Mouse (Mus musculus) macrophage (primary cell): ENCODE measurements around the gene Olfr916. TPM values are rescaled to one million over a fixed set of nuclear protein-coding genes. Genes with fewer than 3 reads are reported as not detected.

ENCODE experiments used
- H3K27ac ChIP-seq: fragments of 350-480 bp; formaldehyde crosslinking; 2 replicates; pipeline ENCODE4 v1.9.0; 2021
- H3K36me3 ChIP-seq: fragments of 350-480 bp; formaldehyde crosslinking; 2 replicates; pipeline ENCODE4 v1.9.0; 2021; ENCODE audit errors: inconsistent target
- H3K4me3 ChIP-seq: fragments of 350-480 bp; formaldehyde crosslinking; 2 replicates; pipeline ENCODE4 v1.9.0; 2021; ENCODE audit errors: inconsistent target
- H3K79me2 ChIP-seq: fragments of 350-480 bp; formaldehyde crosslinking; 2 replicates; pipeline ENCODE4 v1.9.0; 2021; ENCODE audit errors: inconsistent target
- WGBS: methylation state at CpG from one replicate; pipeline ENCODE4 v1.1.7; 2026; ENCODE audit warnings: inconsistent platforms; ENCODE audit not compliant: missing documents; 5-methylcytosine and 5-hydroxymethylcytosine counted together
- polyA plus RNA-seq: library from polyadenylated mRNA; stranded (reverse); fragments of 250-400 nt; gene quantifications from 3 replicates; pipeline ENCODE4 v1.2.4, GENCODE M21; 2018; ENCODE audit warnings: inconsistent platforms
- total RNA-seq, 78 experiments: library from RNA; depleted of rRNA; stranded (reverse); fragments of 250-400 nt; gene quantifications; 1 replicate in 9 of 78; 2 replicates in 24 of 78; 3 replicates in 43 of 78; 4 replicates in 2 of 78; pipeline ENCODE4 v1.2.4; 2018; ENCODE audit warnings: inconsistent platforms in 56 of 78

Olfr916 gene
- not detected for total RNA-seq (2018; cell fraction: chromatin; rRNA removed)
- not detected for total RNA-seq (2018; cell fraction: cytosol; rRNA removed)
- total RNA-seq (2018; cell fraction: nucleus; rRNA removed): not detected
- not detected in 3 replicates for polyA plus RNA-seq

DNA sequence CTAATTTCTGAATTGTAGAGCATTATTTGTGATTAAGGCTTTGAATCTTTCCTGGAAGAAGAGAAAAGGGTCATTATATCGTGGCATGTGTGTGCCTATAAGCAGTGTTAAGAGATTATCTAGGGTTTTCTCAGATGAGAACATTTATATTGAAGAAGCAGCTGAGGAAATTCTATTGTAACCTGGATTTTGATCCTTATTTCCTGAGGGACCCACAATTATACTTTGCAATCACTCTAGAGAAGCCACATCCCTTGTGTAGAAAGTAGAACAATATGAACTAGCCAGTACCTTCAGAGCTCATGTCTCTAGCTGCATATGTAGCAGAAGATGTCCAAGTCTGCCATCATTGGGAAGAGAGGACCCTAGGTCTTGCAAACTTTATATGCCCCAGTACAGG is at the start of gene Olfr916:
TSS of gene Olfr916 (minus strand) at position 101 of the 400 bp plus-strand sequence.
- H3K36me3 ChIP-seq: no peaks in the 10 kb centered on the region
- H3K4me3 ChIP-seq: no peak within 1 kb of the TSS
- WGBS: 91% methylated on average over 1 of the region's 1 CpGs
- H3K27ac ChIP-seq: no peak within 1 kb of the TSS
- H3K79me2 ChIP-seq: no peaks in the 10 kb centered on the region

DNA sequence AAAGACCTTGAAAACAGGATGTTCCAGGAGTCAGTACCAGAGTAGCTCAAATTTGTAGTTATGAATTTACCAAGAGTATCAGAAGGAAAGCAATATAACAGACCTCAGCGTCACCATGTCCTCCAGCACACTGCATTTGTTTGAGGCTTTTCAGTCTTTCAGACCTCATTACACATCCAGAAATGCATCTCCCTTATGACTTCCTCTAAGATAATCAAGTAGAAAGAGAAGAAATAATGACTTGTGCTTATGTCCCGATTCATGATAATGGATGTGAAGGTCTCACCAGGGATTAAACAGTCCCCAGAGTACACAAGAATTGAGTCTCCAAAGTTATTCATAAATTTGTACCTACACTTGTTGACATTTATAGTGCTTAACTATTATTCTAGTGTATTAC is 14.8 kb upstream of the Olfr916 start, which contains the start of gene Olfr918:
TSS of gene Olfr918 (minus strand) at position 101 of the 400 bp plus-strand sequence.
- Histone ChIP-seq H3K79me2 (no peaks in the 10 kb centered on the region), H3K4me3 (no peak within 1 kb of the TSS), H3K36me3 (no peaks in the 10 kb centered on the region), H3K27ac (no peak within 1 kb of the TSS)
- 89% methylated on average over 2 of the region's 2 CpGs for WGBS

DNA sequence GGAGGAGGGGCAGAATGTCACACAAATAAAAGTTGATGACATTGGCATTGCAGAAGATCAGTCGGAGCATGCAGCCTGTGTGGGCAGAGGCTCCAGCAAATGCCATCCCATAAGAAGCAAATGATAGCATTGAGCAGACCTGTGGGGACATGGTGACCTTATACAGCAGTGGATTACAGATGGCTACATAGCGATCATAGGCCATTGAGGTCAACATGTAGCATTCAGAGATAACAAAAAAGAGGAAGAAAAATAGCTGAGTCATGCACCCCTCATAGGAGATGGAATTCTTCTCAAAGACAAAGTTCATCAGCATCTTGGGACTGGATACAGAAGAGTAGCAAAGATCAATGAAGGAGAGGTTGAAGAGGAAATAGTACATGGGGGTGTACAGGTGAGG is 13.2 kb upstream of the Olfr916 start:
- no peak overlapping the region for H3K27ac ChIP-seq
- WGBS: 54% methylated on average over 2 of the region's 2 CpGs
- H3K79me2 ChIP-seq: no peaks in the 10 kb centered on the region
- H3K4me3 ChIP-seq: no peak overlapping the region
- no peaks in the 10 kb centered on the region for H3K36me3 ChIP-seq

DNA sequence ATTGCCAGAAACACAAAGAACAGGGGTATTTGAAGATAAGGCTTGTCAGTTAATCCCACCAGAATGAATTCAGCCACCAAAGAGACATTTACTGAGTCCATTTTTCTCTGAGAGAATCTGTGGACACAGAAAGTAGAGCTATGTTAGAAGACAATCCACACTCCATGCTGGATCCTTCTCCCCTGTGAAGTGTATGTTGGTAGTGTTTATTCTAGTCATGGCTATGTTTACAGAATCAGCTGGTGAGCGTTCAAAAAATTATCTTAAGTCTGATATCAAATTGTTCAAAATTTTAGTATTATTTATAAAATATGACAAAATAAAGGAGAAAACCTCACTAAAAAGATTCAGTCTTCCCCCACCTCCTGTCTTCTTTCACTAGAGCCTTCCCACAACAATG is 6.1 kb upstream of the Olfr916 start, which contains the start of gene Olfr917:
TSS of gene Olfr917 (minus strand) at position 101 of the 400 bp plus-strand sequence.
- Histone ChIP-seq H3K27ac (no peak within 1 kb of the TSS), H3K79me2 (no peaks in the 10 kb centered on the region), H3K4me3 (no peak within 1 kb of the TSS), H3K36me3 (no peaks in the 10 kb centered on the region)
- WGBS: 78% methylated on average over 1 of the region's 1 CpGs

DNA sequence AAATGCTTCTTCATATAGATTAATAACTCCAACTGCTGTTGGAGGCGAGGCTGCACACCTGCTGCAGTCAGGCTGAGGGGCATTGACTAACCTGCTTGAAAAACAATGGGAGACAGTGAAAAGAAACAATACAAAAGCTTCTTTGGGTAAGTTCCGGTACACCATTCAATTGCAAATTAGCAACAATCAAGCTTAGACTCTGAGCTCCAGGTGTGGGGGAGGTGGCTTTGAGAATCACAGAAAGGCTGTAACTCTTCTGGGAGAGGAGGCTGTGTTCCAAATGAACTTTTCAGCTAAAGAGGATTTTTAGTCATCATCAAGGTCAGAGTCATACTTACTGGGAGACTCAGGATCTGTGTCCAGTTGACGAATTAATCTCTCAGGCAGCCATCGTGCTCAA is 27.3 kb downstream of the Olfr916 start:
- Histone ChIP-seq H3K79me2 (no peaks in the 10 kb centered on the region), H3K36me3 (no peaks in the 10 kb centered on the region), H3K4me3 (no peak overlapping the region), H3K27ac (no peak overlapping the region)
- WGBS: 79% methylated on average over 4 of the region's 4 CpGs

Other genes starting within 250 kb of the Olfr916 start
- not detected in 3 replicates for gene Olfr901, start 230.4 kb downstream of the Olfr916 start, polyA plus RNA-seq
- gene Olfr902, start 212.2 kb downstream of the Olfr916 start, polyA plus RNA-seq: not detected in 3 replicates
- gene Olfr904, start 196.7 kb downstream of the Olfr916 start, polyA plus RNA-seq: not detected in 3 replicates
- not detected in 3 replicates for gene Olfr905, start 188.8 kb downstream of the Olfr916 start, polyA plus RNA-seq
- not detected in 3 replicates for gene Olfr906, start 172.8 kb downstream of the Olfr916 start, polyA plus RNA-seq
- not detected in 3 replicates for gene Olfr907, start 164.1 kb downstream of the Olfr916 start, polyA plus RNA-seq
- gene Olfr911-ps1, start 138.3 kb downstream of the Olfr916 start, polyA plus RNA-seq: not detected in 3 replicates
- not detected in 3 replicates for gene Olfr910, start 122.0 kb downstream of the Olfr916 start, polyA plus RNA-seq
- not detected in 3 replicates for gene Olfr912, start 79.7 kb downstream of the Olfr916 start, polyA plus RNA-seq
- not detected in 3 replicates for gene Olfr913, start 67.1 kb downstream of the Olfr916 start, polyA plus RNA-seq
- not detected in 3 replicates for gene Olfr914, start 54.8 kb downstream of the Olfr916 start, polyA plus RNA-seq
- gene Olfr917, start 6.0 kb upstream of the Olfr916 start, polyA plus RNA-seq: not detected in 3 replicates
- not detected in 3 replicates for gene Olfr918, start 14.7 kb upstream of the Olfr916 start, polyA plus RNA-seq
- gene Olfr919, start 43.8 kb upstream of the Olfr916 start, polyA plus RNA-seq: not detected in 3 replicates
- gene Vwa5a, start 58.4 kb upstream of the Olfr916 start, polyA plus RNA-seq: 114 to 137 TPM (median 132 TPM) in 3 replicates
- gene Olfr920, start 92.4 kb upstream of the Olfr916 start, polyA plus RNA-seq: 0.06 to 0.48 TPM (median 0.29 TPM) in 3 replicates
- not detected in 3 replicates for gene Olfr921, start 113.2 kb upstream of the Olfr916 start, polyA plus RNA-seq
- gene Olfr922, start 154.7 kb upstream of the Olfr916 start, polyA plus RNA-seq: not detected in 3 replicates
- not detected in 3 replicates for gene Olfr923, start 166.7 kb upstream of the Olfr916 start, polyA plus RNA-seq
- gene Olfr924, start 184.6 kb upstream of the Olfr916 start, polyA plus RNA-seq: not detected in 3 replicates
- not detected in 3 replicates for gene Olfr26, start 195.2 kb upstream of the Olfr916 start, polyA plus RNA-seq
- not detected in 3 replicates for gene Olfr926, start 217.3 kb upstream of the Olfr916 start, polyA plus RNA-seq